Comparison of ENCODE assay signal across 10 mouse cellular contexts in genomic region chr7:100984452-100985395, GRCm38 (mm10). TPM values are rescaled to one million over a fixed set of nuclear protein-coding genes. Genes with fewer than 3 reads are reported as not detected.
DNase-seq lines count a peak whose midpoint lies in the region; ATAC-seq and TF ChIP-seq lines count a peak whose summit lies in the region.
"Had no signal": no experiment of that assay in that cellular context is flagged by ENCODE, and none has a peak within 500 bp of the region (broad histone marks: within the 10 kb centered on the region; RNA-seq: fewer than 3 reads in every experiment).

No protein-coding gene starts in this region.

- H3K36me3 ChIP-seq in kidney, adult 2 months (ENCODE audit: control insufficient read depth, insufficient read depth, low read length): no peaks in the 10 kb centered on the region
- H3K36me3 ChIP-seq in lung, postnatal 0 days (ENCODE audit: insufficient read depth, low read length): no peaks in the 10 kb centered on the region

- no peak for TF ChIP-seq EP300 in lung, postnatal 0 days (IDR thresholded peaks at IDR 0.05)

- intact Hi-C loops in gastrocnemius, postnatal 14 days (cut with DNase I; ENCODE audit: low total_unique reads): loop anchor here (5.0 kb wide), 1 partner anchor 42 kb away; no protein-coding TSS in a partner anchor

- TF ChIP-seq POLR2A in kidney, adult 2 months (IDR thresholded peaks at IDR 0.05; ENCODE audit: low read depth, low read length): no peak

- DNase-seq in gastrocnemius, postnatal 14 days: peak; percentile 41
- no peak for DNase-seq in gastrocnemius, adult 8-10 months (ENCODE audit: low spot score in 2 of 2)
- peak; percentile 59 for DNase-seq in embryo, embryonic 9.5 days (ENCODE audit: extremely low spot score)
- peak; percentile 60 for DNase-seq in kidney, adult 2 months
- peak; percentile 89 for DNase-seq in lung, postnatal 0 days (ENCODE audit: low spot score)
- DNase-seq in urinary bladder, adult 18-20 months (ENCODE audit: low spot score in 2 of 2): no peak
- no peak for DNase-seq in cerebellum, postnatal 36 days
- DNase-seq in right cerebral cortex, adult 2 months (ENCODE audit: low spot score in 2 of 2): no peak

- H3K27ac ChIP-seq in kidney, adult 2 months (ENCODE audit: insufficient read depth, low read depth, low read length): peak overlapping the region; percentile 49; the same call in 1 of the 2 replicates
- peak overlapping the region; percentile 62 for H3K27ac ChIP-seq in lung, postnatal 0 days (ENCODE audit: low read length)

- peak; percentile 80 for ATAC-seq in lung, postnatal 0 days

- peaks cover 13% of the 10 kb centered on the region for H3K4me1 ChIP-seq in kidney, adult 2 months (ENCODE audit: control insufficient read depth, insufficient read depth, low read length)
- H3K4me1 ChIP-seq in lung, postnatal 0 days (ENCODE audit: insufficient read depth, low read depth, low read length): peaks cover 7% of the 10 kb centered on the region; the same call in 1 of the 2 replicates

- no peaks in the 10 kb centered on the region for H3K9me3 ChIP-seq in lung, postnatal 0 days (ENCODE audit: low read length)
- H3K9me3 ChIP-seq: megakaryocyte, embryonic 14.5 days had no signal

- H3K27me3 ChIP-seq in kidney, adult 2 months (replicated peaks; ENCODE audit: control insufficient read depth, insufficient read depth, low read length): no peaks in the 10 kb centered on the region
- no peaks in the 10 kb centered on the region for H3K27me3 ChIP-seq in lung, postnatal 0 days (replicated peaks; ENCODE audit: insufficient read depth, low read length)

- 0 out of 2 replicates have a peak overlapping the region, but pooled peaks have one; percentile 5 for H3K4me2 ChIP-seq in lung, postnatal 0 days (replicated peaks; ENCODE audit: low read depth, low read length)

- WGBS in kidney, adult 2 months: 41% methylated on average over 21 of the region's 21 CpGs
- WGBS in lung, postnatal 0 days: 35% methylated on average over 21 of the region's 21 CpGs

- TF ChIP-seq CTCF in kidney, adult 2 months (conservative IDR thresholded peaks at IDR 0.05; ENCODE audit: insufficient read depth, insufficient read length, low read depth, low read length): no peak
- no peak for TF ChIP-seq CTCF in lung, postnatal 0 days (IDR thresholded peaks at IDR 0.05)

- no peak overlapping the region for H3K9ac ChIP-seq in lung, postnatal 0 days (replicated peaks; ENCODE audit: low read depth)

- H3K4me3 ChIP-seq in kidney, adult 2 months (ENCODE audit: insufficient read depth, low read depth, low read length): no peak overlapping the region
- no peak overlapping the region for H3K4me3 ChIP-seq in lung, postnatal 0 days (ENCODE audit: low read depth, low read length)
- H3K4me3 ChIP-seq: megakaryocyte, embryonic 14.5 days had no signal

RNA-seq across cellular contexts. Expression of gene P2ry6, which starts 10.3 kb away (rescaled TPM):
- 1 to 10 TPM; 1.6 to 2.1 TPM for total RNA-seq in gastrocnemius, postnatal 14 days (2021)
- total RNA-seq in gastrocnemius, adult 8-10 months (2022): 1 to 10 TPM in 2 of 4 experiments, under 1 TPM in 2; 0.53 to 1.2 (median 0.94) TPM
- 7.6 and 9.6 TPM in 2 replicates for polyA plus RNA-seq in kidney, adult 2 months (2012; rRNA removed)
- 9.9 and 11.2 TPM in 2 replicates for polyA plus RNA-seq in lung, postnatal 0 days (2015; fragmentation: Nextera tagmentation; extraction: Ambion mirVana)
- total RNA-seq: MEL had no signal

RNA-seq across cellular contexts. Expression of gene P2ry2, which starts 27.9 kb away (rescaled TPM):
- 10 to 100 TPM; 38.0 to 47.7 TPM for total RNA-seq in gastrocnemius, postnatal 14 days (2021)
- total RNA-seq in gastrocnemius, adult 8-10 months (2022): 10 to 100 TPM; 25.4 to 36.1 (median 33.0) TPM
- 15.0 and 16.9 TPM in 2 replicates for polyA plus RNA-seq in kidney, adult 2 months (2012; rRNA removed)
- 11.5 and 11.6 TPM in 2 replicates for polyA plus RNA-seq in lung, postnatal 0 days (2015; fragmentation: Nextera tagmentation; extraction: Ambion mirVana)

RNA-seq across cellular contexts. Expression of gene Arhgef17, which starts 52.8 kb away (rescaled TPM):
- 10 to 100 TPM; 21.9 to 25.7 TPM for total RNA-seq in gastrocnemius, postnatal 14 days (2021)
- 10 to 100 TPM; 33.5 to 44.3 (median 38.1) TPM for total RNA-seq in gastrocnemius, adult 8-10 months (2022)
- polyA plus RNA-seq in kidney, adult 2 months (2012; rRNA removed): 25.4 and 29.3 TPM in 2 replicates
- polyA plus RNA-seq in lung, postnatal 0 days (2015; fragmentation: Nextera tagmentation; extraction: Ambion mirVana): 5.8 and 7.0 TPM in 2 replicates

Comparison
In these comparisons a context has a peak if more than half of its experiments do, and no peak if none do; other contexts are left out.
1. DNase-seq: peak in gastrocnemius, postnatal 14 days (single experiment), embryo, embryonic 9.5 days (single experiment), kidney, adult 2 months (single experiment) and lung, postnatal 0 days (single experiment); none in gastrocnemius, adult 8-10 months (0 of 2), urinary bladder, adult 18-20 months (0 of 2), cerebellum, postnatal 36 days (0 of 2) and right cerebral cortex, adult 2 months (0 of 2).